Mouse (Mus musculus): Measurements from ENCODE around the gene Trnp1. TPM values are rescaled to one million over a fixed set of nuclear protein-coding genes. Genes with fewer than 3 reads are reported as not detected.

The Trnp1 gene
- total RNA-seq, 2 experiments from 2014 or later = 2.2 to 2.7 TPM

DNA sequence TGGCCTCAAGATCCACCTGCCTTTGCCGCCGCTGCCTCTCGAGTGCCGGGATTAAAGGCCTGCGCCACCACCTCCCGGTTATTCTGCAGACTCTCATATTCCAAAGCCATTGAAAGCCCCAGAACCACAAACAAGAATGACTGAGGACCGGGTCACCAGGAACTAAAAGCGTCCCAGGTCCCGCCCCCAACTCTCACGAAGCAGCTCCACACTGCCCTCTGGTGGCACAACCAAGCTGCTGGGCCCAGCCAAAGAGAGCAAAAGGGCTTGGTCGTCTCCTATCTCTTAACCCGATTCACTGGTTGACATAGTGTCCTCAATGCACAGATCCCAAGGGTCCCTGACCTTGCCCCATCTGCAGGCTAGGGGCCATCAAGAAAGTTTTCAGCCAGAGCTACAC is 3.9 kb downstream of the Trnp1 start:
- peak; percentile 94 for DNase-seq

DNA sequence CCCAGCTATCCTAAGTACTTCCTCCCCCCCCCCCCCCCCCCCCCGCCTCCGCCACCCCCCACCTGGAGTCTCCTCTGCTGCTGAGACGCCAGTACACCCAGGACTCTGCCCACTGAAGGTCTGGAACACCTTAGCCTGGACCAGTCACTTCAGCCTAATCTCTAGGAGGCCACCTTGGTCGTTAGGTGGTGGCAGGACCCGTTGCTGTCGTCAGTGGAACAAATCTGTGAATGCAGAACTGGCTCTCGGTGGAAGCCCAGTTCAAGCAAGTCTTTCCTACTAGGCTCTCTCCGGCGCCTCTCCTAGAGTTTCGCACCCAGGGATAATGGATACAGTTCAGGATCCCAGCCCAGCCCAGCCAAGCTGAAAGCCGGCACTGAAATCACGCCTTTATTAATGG is 4.5 kb downstream of the Trnp1 start:
- no peak for DNase-seq

DNA sequence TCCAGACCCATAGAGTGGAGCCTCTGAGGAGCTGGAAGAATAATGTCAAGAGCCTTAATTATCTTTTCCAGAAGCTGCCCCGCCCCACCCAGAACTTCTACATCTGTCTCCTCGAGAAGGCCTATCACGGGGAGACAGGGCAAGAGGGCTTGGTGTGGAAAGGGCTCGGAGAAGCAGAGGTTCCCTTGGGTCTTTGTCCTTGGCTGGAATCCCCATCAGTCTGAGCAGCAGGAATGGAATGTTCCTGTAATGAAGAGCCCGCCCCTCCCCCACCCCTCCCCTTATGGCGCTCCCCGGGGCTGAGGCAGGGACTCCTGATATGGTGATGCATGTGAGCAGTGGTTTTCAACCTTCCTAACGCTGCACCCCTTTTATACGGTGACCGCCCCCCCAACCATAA is 6.5 kb downstream of the Trnp1 start:
- DNase-seq = no peak

DNA sequence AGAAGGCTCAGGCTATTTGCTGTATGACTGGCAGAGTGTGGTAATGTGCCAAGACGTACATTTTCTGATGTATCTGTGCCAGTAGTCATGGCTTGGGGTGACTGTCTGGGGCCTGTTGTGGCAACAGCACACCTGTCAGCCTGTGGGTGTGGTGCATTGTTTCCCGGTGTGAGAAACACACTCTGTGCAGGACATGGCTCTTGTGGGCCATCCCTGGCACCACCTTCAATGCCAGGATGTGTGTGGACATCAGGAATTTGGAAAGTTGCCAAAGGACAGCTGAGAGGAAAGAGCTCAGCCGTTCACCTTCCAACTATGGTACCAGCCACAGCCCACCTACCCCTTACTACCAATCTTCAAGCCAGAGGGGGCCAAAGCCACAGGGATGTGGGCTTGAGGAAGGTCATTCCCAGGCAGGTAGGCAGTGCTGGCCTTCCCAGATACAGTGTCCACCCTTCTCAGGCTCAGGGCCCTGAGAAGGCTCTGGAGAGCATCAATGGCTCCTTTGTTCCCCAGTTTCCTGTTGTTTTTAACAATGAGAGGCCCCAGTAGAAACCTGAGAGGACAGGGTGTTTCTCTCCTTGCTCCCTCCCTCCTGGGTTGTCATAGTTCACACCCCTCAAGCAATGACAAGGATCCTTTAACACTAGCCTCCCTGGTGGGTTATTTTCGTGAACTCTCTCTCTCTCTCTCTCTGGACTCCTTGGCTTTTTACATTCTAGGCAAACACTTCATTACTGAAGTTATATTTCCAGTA is 8.7 kb downstream of the Trnp1 start:
- DNase-seq = no peak

DNA sequence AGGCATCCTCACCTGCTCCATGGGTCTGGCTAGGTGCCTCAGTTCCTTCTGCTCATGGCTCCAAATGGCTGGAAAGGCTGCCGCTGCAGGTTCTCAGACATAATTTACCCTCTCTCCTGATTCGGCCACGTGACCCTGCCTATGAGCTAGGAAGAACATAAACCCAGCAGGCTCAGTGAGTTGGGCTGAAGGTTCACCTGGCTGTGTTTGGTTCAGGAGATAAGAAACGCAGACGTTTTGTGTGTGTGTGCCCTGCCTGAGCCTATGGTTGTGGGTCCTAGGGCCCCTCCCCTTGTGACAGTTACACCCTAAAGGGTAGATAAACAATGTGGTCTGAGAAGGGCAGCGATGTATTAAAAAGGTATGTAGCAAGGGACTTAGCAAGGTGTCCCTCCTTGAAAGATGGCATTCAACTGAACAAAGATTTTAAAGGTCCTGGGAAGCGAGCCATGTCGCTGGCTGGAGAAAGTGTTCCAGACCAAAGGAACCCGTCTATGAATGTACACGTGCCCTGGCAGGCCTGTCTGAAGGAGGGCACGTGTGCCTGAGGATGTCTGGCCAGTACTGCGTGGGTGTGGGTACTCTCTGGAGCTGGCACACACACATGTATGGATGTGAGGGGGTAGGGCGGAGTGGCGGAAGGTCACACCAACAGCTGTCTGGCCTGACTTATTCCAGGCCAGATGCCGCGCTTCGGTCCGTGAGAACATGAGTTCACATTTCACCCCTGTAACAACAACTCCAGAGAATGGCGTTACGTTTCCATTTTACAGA is 9.5 kb downstream of the Trnp1 start:
- DNase-seq = no peak

DNA sequence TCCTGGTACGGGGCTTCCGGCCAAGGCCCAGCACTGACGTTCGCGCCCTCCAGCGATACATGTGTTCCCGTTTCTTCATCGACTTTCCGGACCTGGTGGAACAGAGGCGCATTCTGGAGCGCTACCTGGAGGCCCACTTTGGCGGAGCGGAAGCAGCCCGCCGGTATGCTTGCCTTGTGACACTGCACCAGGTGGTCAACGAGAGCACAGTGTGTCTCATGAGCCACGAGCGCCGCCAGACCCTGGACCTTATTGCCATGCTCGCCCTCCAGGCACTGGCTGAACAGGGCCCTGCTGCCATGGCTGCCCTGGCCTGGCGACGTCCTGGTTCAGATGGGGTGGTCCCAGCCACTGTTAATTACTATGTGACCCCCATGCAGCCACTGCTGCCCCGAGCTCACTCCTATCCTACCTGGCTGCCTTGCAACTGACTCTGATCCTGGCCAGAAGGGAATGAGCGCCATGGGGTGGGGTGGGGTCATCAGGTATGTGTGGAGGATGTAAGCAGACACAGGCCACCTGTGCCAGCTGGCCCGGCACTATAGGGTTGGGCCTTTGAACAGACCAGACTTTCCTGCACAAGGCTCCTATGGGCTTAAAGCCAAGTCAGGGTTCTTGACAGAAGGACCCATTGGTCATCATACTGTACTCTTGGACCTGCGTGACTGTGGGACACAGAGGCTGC is 11.5 kb downstream of the Trnp1 start:
- no peak for DNase-seq

GRCm38 (mm10) chr4:133485691-133486425 is 12.5 kb downstream of the Trnp1 start:
- DNase-seq = no peak

DNA sequence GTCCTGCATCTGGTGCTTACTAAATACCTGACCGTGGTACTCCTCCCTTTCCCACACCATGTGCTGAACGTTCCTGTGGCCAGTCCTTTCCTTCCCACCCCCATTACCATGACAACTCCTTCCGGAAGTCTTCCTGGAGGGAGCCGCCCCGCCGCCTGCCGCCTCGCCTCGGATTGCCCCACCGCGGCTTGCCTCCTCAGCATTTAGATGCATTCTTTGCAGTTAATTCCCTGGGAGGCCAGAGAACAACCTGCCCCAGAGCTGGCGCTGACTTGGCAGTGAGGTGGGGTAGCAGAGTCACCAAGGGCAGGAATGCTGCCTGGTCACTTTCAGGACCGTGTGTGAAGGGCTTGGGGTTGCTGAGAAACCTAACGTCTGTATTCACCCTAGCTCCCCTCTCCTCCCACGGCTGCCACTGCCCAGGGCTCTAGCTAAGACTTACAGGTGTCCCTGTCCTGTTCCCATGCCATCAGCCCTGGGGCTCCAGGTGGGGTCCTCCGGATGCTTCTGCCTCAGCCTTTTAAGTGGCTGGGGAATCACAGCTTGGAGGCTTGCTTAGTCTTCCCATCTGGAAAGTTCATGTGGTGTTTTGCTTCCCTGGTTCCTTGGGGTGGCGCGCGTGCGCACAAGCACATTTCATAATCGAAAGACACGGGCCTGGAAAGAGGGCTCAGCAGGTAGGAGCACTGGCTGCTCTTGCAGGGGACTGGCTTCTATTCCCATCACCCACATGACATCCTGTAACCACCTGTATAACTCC is 13.9 kb downstream of the Trnp1 start:
- no peak for DNase-seq

GRCm38 (mm10) chr4:133482479-133482878 is 15.9 kb downstream of the Trnp1 start:
- no peak for DNase-seq

DNA sequence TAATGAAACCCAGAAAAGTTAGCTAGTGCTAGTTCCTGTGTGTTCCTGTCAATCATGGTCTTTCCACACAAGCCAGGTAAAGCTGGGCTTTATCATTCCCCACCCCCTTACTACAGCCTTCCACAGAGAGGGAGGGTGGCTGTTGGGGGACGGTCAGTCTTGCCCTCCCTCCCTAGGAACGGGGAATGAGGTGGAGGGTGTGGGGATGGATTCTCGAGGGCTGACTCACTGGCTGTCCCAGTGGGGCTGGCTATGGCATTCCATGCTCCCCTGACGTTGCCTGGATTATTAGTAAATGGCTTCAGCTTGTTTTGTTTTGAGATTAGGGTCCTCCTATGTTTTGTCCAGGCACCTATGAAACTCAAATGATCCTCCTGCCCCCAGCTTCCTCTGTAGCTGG is 16.9 kb downstream of the Trnp1 start:
- no peak for DNase-seq

DNA sequence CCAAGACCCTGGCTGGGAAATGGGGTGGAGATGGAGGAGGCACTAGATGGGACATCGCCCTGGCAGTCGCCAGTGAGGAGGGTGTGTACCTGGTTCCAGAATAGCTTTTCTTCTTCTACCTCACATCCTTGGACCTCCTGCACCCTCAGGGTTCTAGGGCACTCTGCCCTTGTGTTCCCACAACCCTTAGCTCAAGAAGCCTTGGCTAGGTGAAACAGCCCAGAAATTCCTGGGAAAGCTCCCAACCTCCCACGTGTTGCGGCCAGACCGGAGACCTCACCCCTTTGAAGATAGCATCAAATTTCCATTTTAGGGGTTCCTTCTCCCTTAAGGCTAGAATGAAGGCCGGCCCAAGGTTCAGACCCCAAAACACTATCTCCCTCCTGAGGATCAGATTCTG is 17.6 kb downstream of the Trnp1 start:
- no peak for DNase-seq

DNA sequence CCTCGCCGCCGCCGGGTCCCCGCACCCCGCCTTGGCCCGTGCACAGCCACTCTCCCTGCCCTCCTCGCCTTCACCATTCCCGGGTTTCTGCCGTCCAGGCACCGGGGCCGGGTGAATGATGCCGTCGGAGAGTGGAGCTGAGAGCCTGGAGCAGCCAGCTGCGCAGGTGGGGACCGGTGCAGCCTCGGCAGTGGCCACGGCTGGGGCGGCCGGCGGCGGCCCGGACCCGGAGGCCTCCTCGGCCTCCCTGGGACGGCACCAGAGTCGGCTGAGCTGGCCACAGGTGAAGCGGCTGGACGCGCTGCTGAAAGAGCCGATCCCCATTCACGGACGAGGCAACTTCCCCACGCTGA is 18.2 kb downstream of the Trnp1 start:
- DNase-seq = no peak

DNA sequence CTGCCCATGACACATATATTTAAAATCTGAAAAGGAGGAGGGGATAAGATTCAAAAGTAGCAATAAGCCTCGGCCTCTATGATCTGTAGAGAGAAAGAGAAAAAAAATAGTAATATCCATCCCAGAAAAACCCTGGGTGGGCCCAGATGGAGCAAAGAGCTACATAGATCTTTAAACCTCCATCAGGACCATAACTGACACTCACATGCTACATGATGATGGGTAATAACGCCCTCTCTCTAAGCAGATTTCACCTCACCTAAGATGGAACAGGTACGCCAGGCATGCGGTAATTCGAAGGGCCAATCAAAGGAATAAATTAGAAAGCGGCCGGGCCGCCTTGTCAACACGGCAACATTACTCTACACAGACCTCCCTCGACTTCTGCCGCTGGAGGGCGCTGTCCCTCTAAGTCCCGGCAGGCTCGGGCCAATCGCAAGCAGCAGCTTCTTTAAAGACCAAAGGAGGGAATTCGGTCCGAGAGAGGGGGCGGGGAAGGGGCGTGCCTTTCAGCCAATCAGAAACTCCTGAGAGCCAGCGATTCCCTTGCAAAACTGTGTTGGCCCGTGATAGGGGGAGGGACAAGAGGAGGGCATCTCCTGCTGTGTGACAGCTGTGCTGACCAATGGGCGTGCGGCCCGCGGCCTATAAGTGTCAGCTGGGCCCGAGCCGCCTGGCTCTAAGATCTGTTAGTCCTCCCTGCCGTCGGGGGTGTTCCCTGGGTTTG is 18.7 kb downstream of the Trnp1 start, which contains the start of gene Tent5b:
TSS of gene Tent5b (plus strand) at position 675 of the 727 bp plus-strand sequence.
- DNase-seq = peak; percentile 99

- DNase-seq = no peak
Measured at GRCm38 (mm10) chr4:133473833-133474232, 24.5 kb downstream of the Trnp1 start.

DNA sequence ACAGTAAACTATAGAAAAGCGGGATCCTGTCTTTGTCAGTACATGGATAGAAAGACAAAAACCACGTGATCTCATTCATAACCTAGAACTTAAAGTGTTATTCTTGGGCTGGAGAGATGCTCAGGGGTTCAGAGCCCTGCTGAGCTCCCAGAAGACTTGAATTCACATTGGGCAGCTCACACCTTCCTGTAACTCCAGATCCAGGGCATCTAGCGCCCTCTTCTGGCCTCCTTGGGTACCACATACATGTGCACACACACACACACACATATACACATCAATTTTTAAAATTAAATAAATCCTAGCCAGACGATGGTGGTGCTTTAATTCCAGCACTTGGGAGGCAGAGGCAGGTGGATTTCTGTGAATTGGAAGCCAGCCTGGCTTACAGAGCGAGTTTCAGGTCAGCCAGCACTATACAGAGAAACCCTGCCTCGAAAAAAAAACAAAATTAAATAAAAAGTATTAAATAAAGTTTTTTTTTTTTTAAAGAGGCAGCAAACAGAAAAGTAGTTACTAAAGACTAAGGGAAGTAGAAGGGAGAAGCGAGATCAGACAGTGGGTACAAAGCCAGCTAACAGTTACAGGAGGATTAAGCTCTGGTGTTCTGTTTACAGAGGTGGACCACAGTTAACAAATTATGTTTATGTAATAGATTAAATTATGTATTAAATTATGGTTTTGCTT is 27.1 kb downstream of the Trnp1 start:
- DNase-seq = no peak

DNA sequence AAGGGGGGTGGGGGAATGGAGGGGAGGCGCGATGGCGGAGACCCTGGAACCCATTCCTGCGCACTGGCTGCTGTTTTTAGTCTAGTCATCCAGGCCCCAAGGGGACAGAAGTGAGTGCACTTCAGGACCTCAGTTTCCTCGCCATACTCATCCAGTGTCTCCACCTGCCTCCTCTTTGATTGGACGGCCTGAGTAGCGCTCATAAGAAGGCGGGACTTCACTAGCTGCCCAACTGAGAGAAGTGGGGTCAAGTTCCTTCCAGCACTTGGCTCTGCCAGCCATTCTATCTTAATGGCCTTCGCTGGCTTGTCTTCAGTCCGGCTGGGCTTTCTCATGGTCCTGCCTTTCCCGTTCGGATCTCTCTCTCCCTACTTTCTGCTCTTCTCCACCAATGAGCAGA is 29.2 kb downstream of the Trnp1 start:
- no peak for DNase-seq

DNA sequence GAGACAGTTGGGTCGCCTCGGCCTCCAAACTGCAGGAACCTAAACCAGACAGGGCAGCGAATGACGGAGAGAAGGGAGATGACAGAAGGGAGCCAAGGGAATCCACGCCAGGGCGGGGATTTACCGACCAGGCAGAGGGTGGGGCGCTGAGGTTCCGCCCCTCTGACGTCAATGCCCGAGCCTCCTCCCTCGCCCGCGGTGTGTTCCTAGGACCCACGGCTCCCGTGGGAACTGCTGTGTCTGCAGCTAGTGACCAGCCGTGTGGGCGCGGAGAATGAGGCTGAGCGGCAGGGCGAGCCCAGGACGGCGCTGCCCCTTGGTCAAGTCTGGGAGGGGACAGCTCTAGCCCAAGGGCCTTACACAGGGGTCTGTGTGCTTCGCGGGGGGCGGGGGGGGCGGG is 30.3 kb downstream of the Trnp1 start:
- peak; percentile 76 for DNase-seq

DNA sequence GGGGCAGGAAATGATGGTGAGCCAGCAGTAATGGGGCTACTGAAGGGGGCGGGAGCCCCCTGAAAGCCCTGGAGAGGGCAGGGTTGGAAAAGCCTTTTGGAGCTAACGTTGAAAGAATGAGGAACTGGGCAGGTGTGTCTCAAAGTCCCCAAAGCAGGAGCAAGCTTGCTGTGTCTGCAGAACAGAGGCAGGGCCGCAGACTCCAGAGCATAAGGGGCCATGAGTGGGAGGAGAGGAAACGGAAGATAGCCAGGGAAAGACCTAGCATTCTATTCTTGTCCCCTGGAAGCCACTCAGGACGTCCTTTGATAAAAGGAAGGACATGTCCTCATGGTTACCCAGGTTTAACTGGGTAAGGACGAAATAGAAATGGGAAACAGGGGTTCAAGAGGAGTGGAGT is 35.2 kb downstream of the Trnp1 start:
- DNase-seq = no peak

DNA sequence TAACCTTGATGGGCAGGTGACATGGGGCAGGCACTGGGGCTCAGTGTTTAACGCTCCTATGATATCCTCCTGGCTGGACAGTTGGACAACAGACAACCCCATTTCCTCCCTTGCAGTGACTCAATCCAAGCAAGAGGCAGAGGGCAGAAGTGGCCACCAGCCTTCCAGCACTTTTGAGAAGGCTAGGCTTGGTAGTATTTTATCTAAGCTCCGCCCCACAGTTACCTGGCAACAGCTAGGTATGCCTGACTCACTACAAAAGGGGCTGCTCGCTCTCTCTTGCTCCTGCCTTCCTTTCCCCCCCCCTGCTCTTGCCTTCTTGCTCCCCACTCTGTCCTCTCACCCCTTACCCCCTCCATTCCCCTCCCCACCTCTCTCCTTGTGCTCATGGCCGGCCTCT is 37.0 kb downstream of the Trnp1 start:
- no peak for DNase-seq

- no peak for DNase-seq
Measured at GRCm38 (mm10) chr4:133460796-133461325, 37.5 kb downstream of the Trnp1 start.

Data from gastrocnemius, postnatal 10 days (tissue).